Mouse (Mus musculus) heart, postnatal 14 days (tissue): ENCODE measurements around the gene H2-Eb1. TPM values are rescaled to one million over a fixed set of nuclear protein-coding genes. Genes with fewer than 3 reads are reported as not detected.

Source experiments
- DNase-seq, 2 experiments: peaks; one replicate each; pipeline ENCODE4 v3.0.0; 2021 to 2022
- intact Hi-C: fragments of 180-260 bp; cut with DNase I; formaldehyde crosslinking; loops from one replicate; pipeline ENCODE4 v1.15.1; 2025
- total RNA-seq, 2 experiments: library from RNA; stranded (reverse); gene quantifications; 2 replicates each; pipeline ENCODE4 v1.2.3; 2021

Gene H2-Eb1
- total RNA-seq, 2 experiments from 2014 or later, result 5.8 to 11.8 TPM

GRCm38 (mm10) chr17:34286999-34287398 is 18.7 kb upstream of the H2-Eb1 start:
- no peak for DNase-seq

GRCm38 (mm10) chr17:34287648-34288047 is 18.0 kb upstream of the H2-Eb1 start, which contains the start of gene H2-Aa:
Gene H2-Aa, minus strand, starts transcription at chr17:34287823.
- intact Hi-C loops, result no loop called here
- peak; percentile 74 to 85 for DNase-seq

More at GRCm38 (mm10) chr17:34286999-34287398, 18.7 kb upstream of the H2-Eb1 start:
- intact Hi-C loops, result no loop called here

- no peak for DNase-seq
- intact Hi-C loops, result no loop called here
These were observed 17.5 kb upstream of the H2-Eb1 start for GRCm38 (mm10) chr17:34288131-34288530.

- intact Hi-C loops, result no loop called here
- peak; percentile 73 to 85 for DNase-seq
These were observed 14.1 kb upstream of the H2-Eb1 start for GRCm38 (mm10) chr17:34291609-34292008.

- no peak for DNase-seq
- intact Hi-C loops, result no loop called here
These were observed 13.1 kb upstream of the H2-Eb1 start for GRCm38 (mm10) chr17:34292570-34292969.

GRCm38 (mm10) chr17:34293533-34293932 is 12.1 kb upstream of the H2-Eb1 start:
- intact Hi-C loops, result no loop called here
- no peak for DNase-seq

DNA sequence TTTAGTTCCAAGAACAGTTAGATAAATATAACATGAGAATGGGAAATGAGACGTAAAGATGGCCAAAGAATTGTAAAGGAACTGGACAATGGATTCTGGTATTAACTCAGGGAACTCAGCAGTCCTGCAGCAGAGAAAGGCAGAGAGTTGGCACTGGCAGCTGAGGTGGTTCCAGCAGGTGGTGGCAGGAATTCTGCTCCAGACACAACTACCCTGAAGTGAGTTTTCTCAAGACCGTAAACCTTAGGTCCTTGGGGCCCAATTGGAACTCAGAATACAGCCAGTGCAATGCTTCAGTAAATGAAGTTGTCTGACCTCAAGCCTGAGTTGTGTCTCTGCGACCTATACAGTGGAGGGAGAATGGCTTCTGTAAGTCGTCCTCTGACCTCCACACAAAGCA is 11.4 kb upstream of the H2-Eb1 start:
- no peak for DNase-seq
- intact Hi-C loops, result no loop called here

- intact Hi-C loops, result no loop called here
- DNase-seq, result no peak
These were observed 10.4 kb upstream of the H2-Eb1 start for GRCm38 (mm10) chr17:34295307-34295706.

DNA sequence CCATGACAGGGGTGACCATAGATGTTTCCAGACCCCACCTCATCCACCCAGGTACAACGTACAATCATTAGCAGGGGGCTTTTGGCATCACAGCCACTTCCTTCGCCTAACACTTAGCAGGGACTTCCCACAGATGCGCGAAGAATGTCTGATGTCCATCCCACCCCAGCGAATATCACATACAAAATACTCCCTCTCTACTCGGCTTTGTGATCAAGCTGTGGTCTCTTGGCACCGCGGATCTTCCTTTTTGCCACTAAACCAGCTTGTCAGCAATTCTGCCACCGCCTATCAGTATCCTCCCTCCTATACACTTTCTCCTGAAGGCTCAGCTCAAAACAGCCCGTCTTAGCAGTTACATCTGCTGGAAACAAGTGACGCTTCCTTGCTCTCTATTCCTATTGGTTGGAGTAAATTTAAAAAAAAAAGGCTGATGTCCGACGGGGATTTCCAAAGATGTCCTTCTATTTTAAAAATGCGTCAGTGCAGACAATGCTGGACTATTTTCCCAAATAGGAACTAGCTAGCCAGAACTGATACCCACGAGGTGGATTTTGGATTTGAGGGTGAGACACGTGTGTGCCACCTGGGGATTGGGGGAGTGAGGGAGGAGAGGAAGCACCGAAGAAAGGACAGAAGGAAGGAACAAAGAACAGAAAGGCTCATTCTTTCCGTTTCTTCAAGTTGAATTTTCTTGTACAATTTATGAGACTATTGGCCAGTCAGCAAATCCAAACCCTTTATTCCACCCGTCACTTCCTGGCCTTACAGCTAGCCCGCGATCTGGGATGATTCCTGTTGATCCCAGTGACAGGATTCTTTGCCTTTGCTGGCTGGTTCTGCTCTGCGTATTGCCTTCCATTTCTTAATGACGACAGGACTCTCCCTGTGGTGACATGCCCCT is 9.5 kb upstream of the H2-Eb1 start:
- DNase-seq, result peak; percentile 12 to 55
- intact Hi-C loops, result no loop called here

GRCm38 (mm10) chr17:34299356-34299755 is 6.3 kb upstream of the H2-Eb1 start:
- intact Hi-C loops, result no loop called here
- DNase-seq, result no peak

DNA sequence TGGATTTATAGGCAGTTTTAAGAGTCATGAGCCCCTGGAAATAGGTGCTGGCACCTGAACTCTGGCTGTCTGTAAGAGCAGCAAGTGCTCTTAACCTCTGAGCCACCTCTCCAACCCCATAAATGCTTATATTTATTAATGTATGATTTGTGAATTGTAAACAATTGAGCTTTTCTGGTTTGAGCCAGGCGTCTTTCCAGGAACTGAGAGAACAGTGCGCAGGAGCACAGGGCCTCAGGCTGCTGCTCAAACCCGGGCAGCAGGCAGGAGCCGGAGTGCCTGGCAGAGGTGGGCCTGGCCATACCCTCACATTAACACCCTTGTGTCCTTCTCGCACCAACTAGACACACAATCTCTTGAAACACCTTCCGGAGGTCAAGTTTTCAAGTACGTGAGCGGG is 5.6 kb upstream of the H2-Eb1 start:
- DNase-seq, result no peak
- intact Hi-C loops, result no loop called here

DNA sequence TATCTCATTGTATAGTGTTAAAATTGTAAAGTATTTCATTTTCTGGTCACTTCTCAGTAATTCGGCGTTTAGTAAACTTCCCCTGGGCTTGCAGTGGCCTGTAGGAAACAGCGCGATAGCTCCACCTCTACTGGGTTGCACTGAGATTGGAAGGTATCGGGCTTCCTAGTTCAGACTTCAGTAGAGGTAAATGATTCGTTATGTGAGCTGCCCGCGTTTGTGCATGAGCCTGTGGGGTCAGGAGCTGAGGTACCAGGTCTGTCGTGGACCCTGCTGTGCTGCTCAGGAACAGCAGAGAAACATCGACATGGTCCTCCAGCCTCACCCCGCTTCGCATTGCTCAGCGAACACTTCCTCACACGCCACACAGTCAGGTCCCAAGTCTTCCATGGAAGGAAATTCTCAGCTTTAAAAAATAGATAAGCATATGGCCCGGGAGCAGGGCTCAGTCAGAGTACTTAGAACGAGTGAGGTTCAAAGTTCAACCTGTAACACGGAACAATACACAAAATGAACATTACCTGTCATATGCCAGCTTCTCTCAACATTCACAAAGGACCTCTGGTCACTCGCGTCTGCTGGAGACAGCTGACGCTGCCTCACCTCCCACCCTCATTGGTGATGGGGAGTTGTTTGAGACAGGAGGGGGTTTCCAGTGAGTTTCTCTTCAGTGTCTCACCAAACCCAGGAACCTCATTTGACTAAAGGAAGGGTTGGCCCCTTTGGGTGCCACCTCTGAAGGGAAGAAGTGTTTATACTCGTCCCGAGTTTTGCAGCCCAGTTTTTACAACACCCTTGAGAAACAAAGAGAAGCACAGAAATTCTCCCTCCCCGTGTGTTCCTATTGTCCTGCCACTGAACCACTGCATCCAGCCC is 4.7 kb upstream of the H2-Eb1 start:
- intact Hi-C loops, result no loop called here
- DNase-seq, result no peak

- intact Hi-C loops, result no loop called here
- no peak for DNase-seq
These were observed 3.9 kb upstream of the H2-Eb1 start for GRCm38 (mm10) chr17:34301670-34302190.

DNA sequence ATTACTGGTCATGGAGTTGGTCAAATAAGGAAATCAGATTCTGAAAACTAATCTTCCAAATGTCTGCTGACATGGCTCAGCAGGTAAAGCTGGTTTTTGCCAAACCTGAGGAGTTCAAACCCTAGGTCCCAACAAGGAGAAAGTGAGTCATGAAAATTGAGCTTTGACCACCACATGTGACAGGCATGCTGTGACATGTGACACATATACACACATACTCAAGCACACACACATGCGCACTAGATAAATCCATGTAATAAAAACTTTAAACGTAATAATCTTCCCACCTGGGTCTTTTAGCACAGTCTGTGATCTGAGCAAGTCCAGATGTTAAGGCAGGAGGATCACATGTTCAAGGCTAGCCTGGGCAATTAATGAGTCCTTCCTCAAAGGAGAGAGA is 1.9 kb upstream of the H2-Eb1 start:
- intact Hi-C loops, result no loop called here
- no peak for DNase-seq

GRCm38 (mm10) chr17:34304751-34305150 is 916 bp upstream of the H2-Eb1 start:
- intact Hi-C loops, result no loop called here
- peak; percentile 49 to 73 for DNase-seq

- intact Hi-C loops, result no loop called here
- DNase-seq, result no peak
These were observed 740 bp downstream of the H2-Eb1 start for GRCm38 (mm10) chr17:34306407-34306806.

- intact Hi-C loops, result no loop called here
- no peak for DNase-seq
These were observed 1.5 kb downstream of the H2-Eb1 start for GRCm38 (mm10) chr17:34307216-34307615.

GRCm38 (mm10) chr17:34308161-34308560 is 2.5 kb downstream of the H2-Eb1 start:
- DNase-seq, result no peak
- intact Hi-C loops, result no loop called here

- intact Hi-C loops, result no loop called here
These were observed 3.6 kb downstream of the H2-Eb1 start for GRCm38 (mm10) chr17:34309225-34309624.

DNA sequence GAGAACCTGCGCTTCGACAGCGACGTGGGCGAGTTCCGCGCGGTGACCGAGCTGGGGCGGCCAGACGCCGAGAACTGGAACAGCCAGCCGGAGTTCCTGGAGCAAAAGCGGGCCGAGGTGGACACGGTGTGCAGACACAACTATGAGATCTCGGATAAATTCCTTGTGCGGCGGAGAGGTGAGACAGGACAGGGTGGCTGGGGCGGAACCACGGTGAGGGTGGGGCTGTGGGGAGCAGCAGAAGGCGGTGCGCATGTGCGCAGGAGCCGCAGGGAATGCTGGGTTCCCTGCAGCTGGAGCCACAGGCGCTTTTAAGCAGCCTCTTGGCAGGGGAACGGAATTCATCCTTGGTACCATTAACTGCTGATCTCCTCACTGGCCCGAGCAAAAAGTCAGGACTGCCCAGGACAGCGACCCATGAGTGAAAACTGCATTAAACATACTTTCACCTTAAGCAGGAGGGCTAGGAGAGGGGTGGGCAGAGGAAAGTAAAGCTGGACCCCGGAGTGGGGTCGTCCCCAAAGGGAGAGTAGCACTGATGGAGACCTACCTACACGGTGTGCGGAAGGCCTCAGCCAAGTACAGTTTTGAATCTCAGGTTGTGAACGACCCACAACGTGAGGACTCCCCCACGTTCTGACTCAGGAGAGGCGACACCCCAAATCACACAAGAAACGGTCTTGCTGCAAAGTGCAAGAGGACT is 4.2 kb downstream of the H2-Eb1 start:
- DNase-seq, result peak; percentile 75 to 79
- intact Hi-C loops, result loop anchor here (10.0 kb wide), 1 partner anchor 135 kb away; no protein-coding TSS in a partner anchor

More at GRCm38 (mm10) chr17:34309225-34309624, 3.6 kb downstream of the H2-Eb1 start:
- peak in 1 of 2 experiments; percentile 20 for DNase-seq
